Mouse (Mus musculus) forebrain, embryonic 10.5 days (tissue): ENCODE data around the gene Pi4k2a. TPM values are rescaled to one million over a fixed set of nuclear protein-coding genes. Genes with fewer than 3 reads are reported as not detected.

ENCODE experiments used
- DNase-seq: peaks from one replicate; pipeline ENCODE4 v3.0.0-alpha.2; 2017; ENCODE audit warnings: low spot score; ENCODE audit errors: extremely low spot score
- H3K27ac ChIP-seq: fragments of 300-500 bp; sonication (generic); 2 replicates; pipeline ENCODE4 v1.5.1; 2016; ENCODE audit warnings: mild to moderate bottlenecking
- H3K27me3 ChIP-seq: fragments of 300-500 bp; sonication (generic); 2 replicates; pipeline ENCODE4 v1.6.1; 2016; ENCODE audit warnings: mild to moderate bottlenecking; ENCODE audit not compliant: poor library complexity, severe bottlenecking
- H3K36me3 ChIP-seq: fragments of 300-500 bp; sonication (generic); replicated peaks from 2 replicates; pipeline ENCODE4 v1.6.1; 2016; ENCODE audit warnings: mild to moderate bottlenecking, moderate library complexity
- H3K4me1 ChIP-seq: fragments of 300-500 bp; sonication (generic); 2 replicates; pipeline ENCODE4 v1.6.1; 2016
- H3K4me3 ChIP-seq: fragments of 300-500 bp; sonication (generic); 2 replicates; pipeline ENCODE4 v1.5.1; 2016; ENCODE audit warnings: mild to moderate bottlenecking, moderate library complexity
- H3K9me3 ChIP-seq: fragments of 300-500 bp; sonication (generic); 2 replicates; pipeline ENCODE4 v1.6.1; 2016; ENCODE audit warnings: mild to moderate bottlenecking, moderate library complexity
- WGBS: fragments of 180-500 bp; shearing (Covaris S2); methylation state at CpG from one replicate; pipeline ENCODE4 v1.1.7; 2016; 5-methylcytosine and 5-hydroxymethylcytosine counted together
- polyA plus RNA-seq: library from polyadenylated mRNA; unstranded; fragments of >200 nt; fragmentation: Nextera tagmentation; extraction: Ambion mirVana; gene quantifications from 2 replicates; pipeline ENCODE4 v1.2.1, GENCODE M21; 2016

Pi4k2a gene
- polyA plus RNA-seq, 1 experiment from 2014 or later = 21.3 TPM

- Histone ChIP-seq H3K27me3 (peaks cover 18% of the 10 kb centered on the region), H3K9me3 (no peaks in the 10 kb centered on the region), H3K4me3 (peak overlapping the region; percentile 74), H3K36me3 (peaks cover 22% of the 10 kb centered on the region), H3K27ac (peak overlapping the region; percentile 88), H3K4me1 (peaks cover 40% of the 10 kb centered on the region)
- no peak for DNase-seq
- WGBS = 4% methylated on average over 23 of the region's 23 CpGs
Measured at GRCm38 (mm10) chr19:42128052-42128740, 37.9 kb downstream of the Pi4k2a start.

GRCm38 (mm10) chr19:42128787-42129508 lies 38.7 kb downstream of the Pi4k2a start, which contains the start of gene Avpi1:
Avpi1 (minus strand) TSS chr19:42129059.
- Histone ChIP-seq H3K27ac (peak within 1 kb of the TSS; percentile 88), H3K4me3 (peak within 1 kb of the TSS; percentile 74), H3K9me3 (no peaks in the 10 kb centered on the region), H3K36me3 (peaks cover 15% of the 10 kb centered on the region), H3K4me1 (peaks cover 40% of the 10 kb centered on the region), H3K27me3 (peaks cover 18% of the 10 kb centered on the region)
- under 1% methylated on average over 54 of the region's 54 CpGs for WGBS
- DNase-seq = peak; percentile 98

GRCm38 (mm10) chr19:42129509-42130293 lies 39.4 kb downstream of the Pi4k2a start:
- peak overlapping the region; percentile 88 for H3K27ac ChIP-seq
- H3K36me3 ChIP-seq = peaks cover 7% of the 10 kb centered on the region
- peaks cover 18% of the 10 kb centered on the region for H3K27me3 ChIP-seq
- peaks cover 40% of the 10 kb centered on the region for H3K4me1 ChIP-seq
- DNase-seq = no peak
- peak overlapping the region; percentile 74 for H3K4me3 ChIP-seq
- WGBS = 34% methylated on average over 14 of the region's 14 CpGs
- no peaks in the 10 kb centered on the region for H3K9me3 ChIP-seq

- no peak overlapping the region for H3K4me3 ChIP-seq
- peaks cover 2% of the 10 kb centered on the region for H3K36me3 ChIP-seq
- DNase-seq = no peak
- peaks cover 43% of the 10 kb centered on the region for H3K4me1 ChIP-seq
- H3K27me3 ChIP-seq = peaks cover 18% of the 10 kb centered on the region
- H3K9me3 ChIP-seq = no peaks in the 10 kb centered on the region
- WGBS = 77% methylated on average over 3 of the region's 3 CpGs
- peak overlapping the region; percentile 88 for H3K27ac ChIP-seq
Measured at GRCm38 (mm10) chr19:42130294-42130606, 40.0 kb downstream of the Pi4k2a start.

- 87% methylated on average over 5 of the region's 5 CpGs for WGBS
- no peak for DNase-seq
Measured at GRCm38 (mm10) chr19:42131101-42131500, 40.8 kb downstream of the Pi4k2a start.

GRCm38 (mm10) chr19:42135070-42135469 lies 44.8 kb downstream of the Pi4k2a start:
- H3K4me1 ChIP-seq = peaks cover 30% of the 10 kb centered on the region
- H3K4me3 ChIP-seq = no peak overlapping the region
- H3K27ac ChIP-seq = no peak overlapping the region
- H3K9me3 ChIP-seq = no peaks in the 10 kb centered on the region
- H3K27me3 ChIP-seq = 0 out of 2 replicates have a peak, but pooled peaks cover 5% of the 10 kb centered on the region
- H3K36me3 ChIP-seq = no peaks in the 10 kb centered on the region
- DNase-seq = no peak

More at GRCm38 (mm10) chr19:42131101-42131500, 40.8 kb downstream of the Pi4k2a start:
- Histone ChIP-seq H3K4me3 (no peak overlapping the region), H3K27me3 (peaks cover 18% of the 10 kb centered on the region), H3K4me1 (peaks cover 47% of the 10 kb centered on the region), H3K36me3 (no peaks in the 10 kb centered on the region), H3K27ac (no peak overlapping the region), H3K9me3 (no peaks in the 10 kb centered on the region)

DNA sequence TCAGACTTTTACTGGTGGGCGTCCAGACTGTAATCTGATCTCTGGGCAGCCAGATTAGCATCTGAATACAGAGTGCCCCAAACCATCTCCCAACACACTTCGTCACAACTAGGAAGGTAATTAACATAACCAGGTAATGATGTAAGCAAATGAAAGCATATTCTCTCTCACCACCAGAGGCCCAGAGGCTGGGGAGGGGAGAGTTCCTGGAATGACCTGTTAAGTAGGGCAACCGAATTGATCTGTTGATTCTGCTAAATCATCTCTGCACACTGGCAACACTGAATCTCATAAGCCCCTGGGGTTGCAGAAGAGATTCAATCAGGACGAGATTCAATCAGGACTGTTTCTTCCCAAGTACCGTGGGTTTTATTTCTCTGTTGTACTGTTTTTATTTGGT lies 45.9 kb downstream of the Pi4k2a start:
- Histone ChIP-seq H3K4me1 (peaks cover 22% of the 10 kb centered on the region), H3K27me3 (no peaks in the 10 kb centered on the region)
- no peak for DNase-seq

DNA sequence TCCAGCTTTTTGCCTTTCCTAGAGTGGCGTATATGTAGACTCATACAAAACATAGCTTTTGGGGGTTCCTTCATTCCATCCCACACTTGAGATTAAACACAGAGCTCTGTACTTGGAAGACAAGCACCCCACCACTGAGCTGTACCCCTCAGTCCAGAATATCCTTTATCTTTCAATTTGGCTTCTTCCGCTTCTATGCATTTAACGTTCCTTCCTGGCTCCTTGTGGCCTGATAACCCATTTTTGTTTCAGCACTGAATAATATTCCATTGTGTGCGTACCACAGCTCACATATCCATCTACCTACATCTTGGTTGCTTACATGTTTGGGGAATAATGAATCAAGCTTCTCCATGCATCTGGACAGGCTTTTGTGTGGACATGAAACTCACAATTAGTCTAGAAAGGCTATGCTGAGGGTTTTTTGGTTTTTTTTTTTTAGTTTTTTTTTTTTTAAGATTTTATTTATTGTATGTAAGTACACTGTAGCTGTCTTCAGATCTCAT lies 47.0 kb downstream of the Pi4k2a start:
- H3K4me1 ChIP-seq = peaks cover 19% of the 10 kb centered on the region
- no peaks in the 10 kb centered on the region for H3K36me3 ChIP-seq
- no peak overlapping the region for H3K27ac ChIP-seq
- no peaks in the 10 kb centered on the region for H3K9me3 ChIP-seq
- 94% methylated on average over 4 of the region's 4 CpGs for WGBS
- no peak overlapping the region for H3K4me3 ChIP-seq
- DNase-seq = no peak
- no peaks in the 10 kb centered on the region for H3K27me3 ChIP-seq

More for the DNA sequence above, 45.9 kb downstream of the Pi4k2a start:
- no peak overlapping the region for H3K27ac ChIP-seq
- H3K9me3 ChIP-seq = no peaks in the 10 kb centered on the region
- 27% methylated on average over 5 of the region's 5 CpGs for WGBS
- no peaks in the 10 kb centered on the region for H3K36me3 ChIP-seq
- H3K4me3 ChIP-seq = no peak overlapping the region

- no peak for DNase-seq
- no peak overlapping the region for H3K27ac ChIP-seq
- no peak overlapping the region for H3K4me3 ChIP-seq
- H3K9me3 ChIP-seq = no peaks in the 10 kb centered on the region
- H3K4me1 ChIP-seq = peaks cover 19% of the 10 kb centered on the region
- no peaks in the 10 kb centered on the region for H3K36me3 ChIP-seq
- WGBS = 90% methylated on average over 15 of the region's 15 CpGs
- H3K27me3 ChIP-seq = no peaks in the 10 kb centered on the region
Measured at GRCm38 (mm10) chr19:42138517-42139285, 48.4 kb downstream of the Pi4k2a start.

- 83% methylated on average over 5 of the region's 5 CpGs for WGBS
- no peaks in the 10 kb centered on the region for H3K36me3 ChIP-seq
Measured at GRCm38 (mm10) chr19:42139724-42140517, 49.7 kb downstream of the Pi4k2a start.

DNA sequence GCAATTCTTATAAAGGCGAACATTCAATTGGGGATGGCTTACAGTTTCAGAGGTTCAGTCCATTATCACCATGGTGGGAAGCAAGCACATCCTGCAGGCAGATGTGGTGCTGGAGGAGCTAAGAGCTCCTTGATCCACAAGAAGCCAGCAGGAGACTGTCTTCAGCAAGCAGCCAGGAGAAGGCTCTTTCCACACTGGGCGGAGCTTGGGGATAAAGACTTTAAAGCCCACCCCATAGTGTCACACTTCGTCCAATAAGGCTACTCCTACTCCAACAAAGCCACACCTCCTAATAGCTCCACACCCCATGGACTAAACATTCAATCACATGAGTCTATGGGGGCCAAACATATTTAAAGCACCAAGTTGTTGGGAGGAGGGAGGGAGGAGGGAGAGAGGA lies 51.7 kb downstream of the Pi4k2a start:
- Histone ChIP-seq H3K4me3 (no peak overlapping the region), H3K27me3 (peaks cover 22% of the 10 kb centered on the region), H3K27ac (no peak overlapping the region), H3K9me3 (no peaks in the 10 kb centered on the region), H3K36me3 (no peaks in the 10 kb centered on the region), H3K4me1 (peaks cover 3% of the 10 kb centered on the region)
- no peak for DNase-seq
- WGBS = 76% methylated on average over 3 of the region's 3 CpGs

More at GRCm38 (mm10) chr19:42139724-42140517, 49.7 kb downstream of the Pi4k2a start:
- H3K27ac ChIP-seq = no peak overlapping the region
- H3K4me3 ChIP-seq = no peak overlapping the region
- peaks cover 19% of the 10 kb centered on the region for H3K4me1 ChIP-seq
- H3K9me3 ChIP-seq = no peaks in the 10 kb centered on the region
- peaks cover 1% of the 10 kb centered on the region; the same call in 1 of the 2 replicates for H3K27me3 ChIP-seq
- no peak for DNase-seq
